Mouse (Mus musculus) ES-E14 (cell line): ENCODE data around the gene Abhd2.

ENCODE experiments used
- ZC3H11A ChIP-seq: IDR thresholded peaks from 2 replicates; pipeline ENCODE4 v1.6.1; 2012; ENCODE audit warnings: low read depth, mild to moderate bottlenecking, inconsistent platforms, low read length, borderline replicate concordance
- ZNF384 ChIP-seq: IDR thresholded peaks from 2 replicates; pipeline ENCODE4 v1.6.1; 2012; ENCODE audit warnings: low read depth, low read length, inconsistent platforms

DNA sequence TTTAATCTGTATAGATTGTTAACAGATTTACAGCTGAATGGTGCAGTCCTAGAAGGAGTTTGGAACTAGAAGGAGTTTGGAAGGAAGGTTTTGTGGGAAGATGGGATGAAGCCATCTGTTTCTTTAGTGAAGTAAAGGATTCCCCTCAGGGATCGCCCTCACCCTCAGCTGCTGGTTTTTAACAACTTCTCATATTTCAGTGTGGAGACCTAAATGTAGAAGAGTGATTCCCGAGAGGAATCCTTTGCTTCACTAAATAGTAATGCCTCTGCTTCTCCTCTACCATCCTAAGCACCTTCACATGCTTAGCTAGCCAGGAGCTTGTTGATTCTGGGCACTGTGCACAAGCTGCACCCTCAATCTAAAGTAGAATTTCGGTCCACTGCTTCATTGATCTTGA lies 118.5 kb downstream of the Abhd2 start:
- no peak for TF ChIP-seq ZC3H11A
- no peak for TF ChIP-seq ZNF384
